Mouse (Mus musculus) cerebellum, postnatal 10 days (tissue): ENCODE data around the gene Fgd6.

Experiments used
- DNase-seq, 2 experiments: peaks; one replicate each; pipeline ENCODE4 v3.0.0; 2021; ENCODE audit warnings: mixed read lengths in 2 of 2

Fgd6 gene

DNA sequence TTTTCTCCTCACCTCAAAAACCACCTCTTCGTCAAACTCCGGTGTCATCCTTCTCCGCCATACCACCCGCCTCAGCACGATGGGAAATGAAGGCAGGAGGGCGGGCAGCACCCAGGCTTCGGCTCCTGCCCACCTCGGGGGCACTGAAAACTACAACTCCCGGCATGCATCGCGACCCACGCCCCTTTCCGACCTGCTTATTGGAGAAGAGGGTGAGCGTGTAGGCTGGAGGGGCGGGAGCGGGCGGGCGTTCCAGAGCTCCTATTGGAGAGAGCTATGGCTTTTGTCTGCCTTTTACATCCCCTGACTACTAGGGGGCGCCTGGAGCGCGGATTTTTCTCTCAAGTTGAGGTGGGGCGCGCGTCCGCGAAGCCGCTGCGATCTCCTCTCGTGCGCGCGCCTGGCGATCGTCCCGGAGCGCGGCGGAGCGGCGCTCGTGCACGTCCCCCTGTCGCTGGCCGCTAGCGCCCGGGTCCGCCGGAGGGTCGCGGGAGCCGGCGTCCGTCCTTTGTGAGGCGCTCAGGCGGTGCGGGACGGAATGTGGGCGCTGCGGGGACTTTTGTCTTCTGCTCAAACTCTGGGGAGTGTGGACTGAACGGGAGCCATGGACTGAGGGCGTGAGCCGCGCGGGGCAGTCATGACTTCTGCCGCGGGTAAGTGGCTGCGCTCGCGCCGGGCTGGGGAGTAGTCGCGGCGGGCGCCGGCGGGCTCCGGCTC is at the start of gene Fgd6, which contains the start of gene Vezt:
Gene Fgd6 (plus strand): TSS at position 344 of the 717 bp plus-strand sequence.
Gene Vezt (minus strand): TSS at position 160 of the 717 bp plus-strand sequence.
- peak; percentile 100 for DNase-seq

DNA sequence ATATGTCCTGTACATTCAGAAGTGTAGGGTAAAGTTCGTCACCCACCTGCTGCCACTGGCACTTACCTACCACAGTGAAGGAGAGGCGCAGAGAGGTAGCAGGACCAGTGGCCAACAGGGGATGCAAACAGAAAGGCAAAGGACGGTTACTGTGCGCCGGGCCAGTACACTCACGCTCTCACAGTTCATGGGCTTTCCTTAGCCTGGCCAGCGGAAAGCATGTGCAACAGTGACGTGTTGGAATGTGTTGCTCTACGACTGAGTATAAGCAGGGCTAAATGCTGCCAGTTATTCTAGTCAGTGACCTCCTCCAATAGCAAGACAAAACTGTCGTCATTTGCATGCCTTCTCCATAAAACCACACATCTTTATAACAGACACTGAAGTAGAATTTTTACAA is 41.7 kb upstream of the Fgd6 start:
- DNase-seq = no peak

DNA sequence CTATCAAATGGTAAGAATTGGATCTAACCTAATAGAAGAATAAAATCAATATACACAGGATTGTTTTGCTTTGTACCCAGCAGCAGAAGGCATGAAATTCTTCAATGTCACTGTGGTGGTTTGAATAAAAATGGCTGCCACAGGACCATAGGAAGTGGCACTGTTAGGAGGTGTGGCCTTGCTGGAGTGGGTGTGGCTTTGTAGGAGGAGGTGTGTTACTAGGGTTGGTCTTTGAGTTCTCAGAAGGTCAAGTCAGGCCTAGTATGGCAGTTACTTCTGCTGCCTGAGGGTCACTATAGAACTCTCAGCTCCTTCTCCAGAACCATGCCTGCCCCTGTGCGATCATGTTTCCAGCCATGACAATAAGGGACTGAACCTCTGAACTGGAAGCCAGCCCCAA is 40.7 kb upstream of the Fgd6 start:
- DNase-seq = no peak

DNA sequence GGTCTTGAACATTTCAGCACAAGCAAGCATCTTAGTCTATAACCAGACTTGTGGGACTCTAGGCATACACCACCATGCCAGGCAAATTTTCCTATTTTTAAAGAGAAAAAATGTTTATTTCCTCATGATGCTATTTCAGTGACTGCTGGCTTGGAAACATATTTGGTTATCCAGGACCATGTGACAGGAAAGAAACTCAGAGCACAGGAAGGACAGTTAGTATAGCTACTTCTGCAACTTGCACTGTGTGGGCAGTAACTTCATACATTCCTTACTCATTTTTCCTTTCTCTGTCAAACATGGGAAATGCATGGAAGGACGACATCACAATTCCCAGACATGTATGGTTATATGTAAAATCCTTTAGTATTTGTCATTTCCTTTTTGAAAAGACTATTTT is 36.4 kb upstream of the Fgd6 start:
- DNase-seq = no peak

DNA sequence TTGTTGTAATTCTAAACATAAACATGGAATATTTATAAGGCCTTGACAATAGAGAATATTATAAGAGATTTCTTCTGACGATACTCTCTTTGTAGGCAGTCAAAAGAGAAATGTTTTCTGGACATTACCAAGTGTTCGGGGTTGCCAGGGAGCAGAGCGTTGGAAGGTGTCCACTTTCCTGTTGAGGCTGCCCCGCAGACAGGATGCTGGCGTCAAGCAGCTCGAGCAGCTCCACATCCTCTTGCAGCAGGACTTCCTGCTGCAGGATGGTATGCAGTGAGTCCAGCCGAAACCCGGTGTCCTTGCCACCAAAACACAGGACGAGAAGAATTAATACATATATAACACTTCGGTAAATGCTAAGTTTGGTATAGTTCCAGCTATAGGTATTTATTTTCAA is 35.6 kb upstream of the Fgd6 start:
- DNase-seq = no peak

DNA sequence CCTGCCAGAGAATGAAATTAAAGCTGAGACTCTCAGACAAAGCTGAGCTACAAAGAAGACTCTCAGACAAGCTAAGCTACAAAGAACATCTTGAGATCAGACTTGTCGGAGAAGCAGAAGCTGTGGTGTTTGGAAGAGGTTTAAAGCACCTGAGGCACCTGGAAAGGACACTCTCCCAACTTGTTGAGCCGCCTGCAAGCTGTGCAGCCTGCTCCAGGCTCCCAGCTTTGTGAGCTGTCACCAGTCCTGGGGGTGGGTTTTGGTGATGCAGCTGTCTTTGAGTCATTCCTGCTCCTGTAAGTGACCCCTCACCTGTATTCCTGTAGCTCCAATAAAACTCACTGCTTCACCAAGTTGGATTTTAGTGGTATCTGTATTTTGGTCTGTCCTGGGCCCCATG is 27.4 kb upstream of the Fgd6 start:
- DNase-seq = no peak

DNA sequence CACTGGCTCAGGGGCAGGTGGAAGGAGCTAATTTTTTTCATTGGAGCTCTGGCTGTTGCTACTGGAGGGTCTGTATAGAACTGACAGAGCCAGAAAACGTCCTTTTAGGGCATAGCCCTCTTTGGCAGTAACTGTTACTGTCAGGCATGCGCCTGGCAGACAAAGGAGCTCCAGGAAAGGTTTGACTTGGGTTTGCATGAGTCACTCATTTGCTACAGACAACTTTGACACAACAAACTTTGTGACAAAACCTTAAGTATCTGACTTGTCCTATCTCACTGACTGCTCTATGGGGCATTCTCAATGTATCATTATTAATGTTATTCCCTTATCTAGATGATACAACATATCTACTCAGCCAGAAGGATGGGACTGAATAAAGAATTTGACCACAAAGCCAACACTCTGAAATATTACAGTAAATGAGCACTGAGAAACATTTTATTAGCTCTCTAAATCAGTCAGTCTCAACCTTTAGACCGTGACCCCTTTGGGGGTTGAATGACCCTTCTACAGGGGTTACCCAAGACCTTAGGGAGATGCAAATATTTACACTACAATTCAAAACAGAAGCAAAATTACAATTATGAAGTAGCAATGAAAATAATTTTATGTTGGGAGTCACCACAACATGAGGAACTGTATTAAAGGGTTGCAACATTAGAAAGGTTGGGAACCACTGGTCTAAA is 25.7 kb upstream of the Fgd6 start:
- no peak for DNase-seq

DNA sequence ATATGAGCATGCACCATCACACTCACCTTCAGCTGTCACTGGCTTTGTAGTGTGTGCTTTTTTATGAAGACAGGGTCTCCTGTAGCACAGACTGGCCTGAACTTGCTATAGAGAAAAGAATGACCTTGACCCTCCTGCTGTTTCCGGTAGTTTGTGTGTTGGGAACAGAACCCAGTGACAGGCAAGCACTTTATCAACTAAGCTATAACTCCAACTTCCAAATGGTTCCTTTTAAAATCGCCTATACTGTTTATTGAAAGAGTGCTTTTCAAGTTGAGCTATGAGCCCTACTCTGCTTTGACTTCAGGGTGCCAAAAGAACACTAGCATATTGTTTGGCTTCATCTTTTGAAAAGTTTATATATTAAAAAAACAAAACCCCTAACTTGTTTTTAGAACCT is 24.8 kb upstream of the Fgd6 start:
- DNase-seq = no peak

DNA sequence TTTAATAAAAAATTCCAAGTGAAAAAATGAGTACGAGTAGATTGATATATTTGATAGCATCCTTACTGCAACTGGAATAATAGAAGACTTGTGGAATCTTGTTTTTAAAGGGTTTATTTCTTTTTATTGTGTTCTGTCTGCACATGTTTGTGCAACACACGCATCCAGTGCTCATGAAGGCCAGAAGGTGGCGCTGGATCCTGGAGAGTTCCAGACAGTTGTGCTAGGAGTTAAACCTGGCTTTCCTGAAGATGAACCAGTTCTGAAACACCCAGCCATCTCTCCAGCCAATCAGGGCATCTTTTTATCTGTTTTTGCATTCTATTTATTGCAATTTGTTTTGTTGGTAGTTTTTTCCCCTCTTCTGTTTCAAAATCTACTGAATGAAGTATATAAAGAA is 22.6 kb upstream of the Fgd6 start:
- DNase-seq = peak; percentile 76 to 77

DNA sequence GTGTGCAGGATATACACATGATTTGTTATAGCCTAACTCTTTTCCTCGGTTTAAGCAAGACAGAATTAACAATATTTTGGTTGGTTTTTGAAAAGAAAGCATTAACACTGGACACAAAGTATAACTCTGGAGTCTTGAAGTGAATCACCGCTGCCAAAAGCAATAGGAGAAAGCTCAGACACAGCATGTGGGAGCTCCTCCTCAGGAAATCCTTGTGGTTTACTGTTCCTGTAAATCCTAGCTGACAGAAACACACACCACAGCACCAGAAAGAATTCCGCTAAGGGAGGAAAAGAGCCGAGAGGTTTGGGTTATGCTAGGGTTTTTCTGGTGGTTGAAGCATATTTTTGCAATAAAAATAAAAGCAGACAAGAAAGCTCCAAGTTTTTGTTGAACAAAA is 21.6 kb upstream of the Fgd6 start:
- DNase-seq = no peak

DNA sequence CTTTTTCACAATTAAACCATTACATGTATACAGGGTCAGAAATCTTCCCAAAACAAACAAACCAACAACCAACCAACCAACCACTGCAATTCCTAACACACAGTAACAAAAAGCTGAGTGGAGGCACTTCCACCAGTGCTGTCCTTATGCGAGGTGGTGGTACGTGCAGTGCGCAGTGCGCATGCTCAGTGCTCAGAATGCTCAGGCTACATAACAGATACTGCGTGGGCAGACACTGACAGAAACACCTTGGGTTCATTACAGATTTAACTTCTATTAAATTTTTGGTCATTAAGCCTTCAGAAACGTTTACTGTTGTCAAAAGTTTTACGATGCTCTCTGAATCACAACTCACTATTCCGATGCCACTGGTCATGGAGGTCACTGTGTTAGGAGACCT is 18.3 kb upstream of the Fgd6 start:
- DNase-seq = no peak

DNA sequence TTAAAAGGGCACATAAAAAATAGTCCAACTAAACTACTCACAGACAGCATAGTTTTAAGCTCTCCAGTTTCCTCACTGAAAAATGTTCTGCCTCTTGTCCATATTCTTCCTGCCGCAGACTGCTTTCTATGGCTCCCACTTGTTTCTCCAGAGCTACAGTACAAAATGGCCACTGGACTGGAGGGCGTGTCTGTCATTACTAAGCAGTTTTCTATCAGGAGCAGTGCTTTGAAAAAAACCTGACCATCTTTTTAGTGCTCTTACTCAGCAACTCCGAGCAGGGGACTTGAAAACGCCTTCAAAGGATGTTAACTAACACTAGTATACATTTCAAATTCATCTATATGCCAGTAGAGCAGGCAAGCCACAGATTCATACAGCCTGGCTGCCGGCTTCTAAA is 15.2 kb upstream of the Fgd6 start:
- no peak for DNase-seq

DNA sequence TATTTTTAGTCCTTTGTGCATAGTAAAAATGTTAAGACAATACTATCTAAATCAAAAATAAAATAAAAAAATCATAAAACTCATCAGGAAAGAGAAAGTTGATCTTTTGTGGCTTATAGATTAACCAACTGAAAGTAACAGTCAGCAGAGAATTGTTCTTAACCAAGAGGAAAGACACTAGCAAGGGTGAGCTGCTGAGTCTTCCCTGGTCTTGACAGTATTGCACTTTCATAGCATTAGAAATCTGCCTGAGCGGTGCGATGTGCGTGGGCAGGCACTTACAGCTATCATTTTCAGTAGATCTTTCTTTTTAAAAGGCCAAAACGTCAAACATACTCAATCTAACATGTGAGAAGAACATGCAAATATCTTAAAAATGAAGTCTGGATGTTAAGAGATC is 14.7 kb upstream of the Fgd6 start:
- DNase-seq = no peak

DNA sequence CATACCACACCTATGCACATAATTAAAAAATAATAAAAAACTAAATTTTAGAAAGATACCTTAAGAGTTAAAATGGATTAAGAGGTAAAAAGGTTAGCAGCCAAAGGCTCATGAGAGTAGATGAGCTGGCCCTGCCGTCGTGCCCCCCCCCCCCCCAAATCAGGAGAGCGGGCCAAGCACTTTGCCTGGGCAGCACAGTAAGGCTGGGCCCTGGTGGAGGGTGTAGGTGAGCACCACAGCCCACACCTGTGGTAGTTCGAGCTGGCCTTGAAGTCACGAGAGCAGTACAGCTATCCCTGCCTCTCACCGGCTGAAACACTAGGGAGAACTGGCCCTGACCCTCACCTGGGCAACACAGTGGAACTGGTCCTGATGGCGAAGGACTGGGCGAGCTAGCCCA is 10.7 kb upstream of the Fgd6 start:
- no peak for DNase-seq

DNA sequence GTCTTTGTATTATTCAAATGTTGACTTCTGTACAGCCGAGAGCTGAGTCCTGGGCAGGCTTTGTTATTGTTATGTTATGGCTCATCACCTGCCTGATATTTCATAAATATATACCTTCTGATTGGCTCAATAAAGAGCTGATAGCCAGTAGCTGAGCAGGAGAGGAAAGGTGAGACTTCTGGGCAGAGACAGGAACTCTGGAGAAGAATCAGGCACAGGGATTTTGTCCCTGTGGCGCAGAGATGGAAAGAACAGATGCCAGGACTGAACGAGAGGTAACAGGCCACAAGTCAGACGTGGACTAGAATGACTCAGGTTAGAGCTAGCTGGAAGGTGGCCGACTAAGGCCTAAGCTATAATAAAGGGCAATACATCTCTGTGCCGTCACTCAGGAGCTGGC is 7.3 kb upstream of the Fgd6 start:
- DNase-seq = no peak

DNA sequence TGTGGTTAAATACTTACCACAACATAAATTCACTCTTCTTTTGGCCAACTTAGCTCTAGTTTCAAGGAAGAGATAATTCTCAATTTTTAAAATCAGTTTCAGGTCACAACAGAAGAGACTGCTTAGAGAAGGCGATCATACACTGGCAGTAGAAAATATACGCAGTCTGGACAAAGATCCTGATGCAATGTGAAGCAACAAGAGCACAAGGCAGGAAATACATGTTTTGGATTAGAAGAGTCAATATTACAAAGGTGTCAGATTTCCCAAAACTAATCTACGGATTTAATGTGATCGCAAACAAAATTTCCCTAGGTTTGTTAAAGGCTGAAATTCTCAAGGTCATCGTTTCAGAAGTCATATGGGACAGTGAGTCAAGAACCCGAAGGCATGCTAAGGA is 4.6 kb upstream of the Fgd6 start:
- no peak for DNase-seq

DNA sequence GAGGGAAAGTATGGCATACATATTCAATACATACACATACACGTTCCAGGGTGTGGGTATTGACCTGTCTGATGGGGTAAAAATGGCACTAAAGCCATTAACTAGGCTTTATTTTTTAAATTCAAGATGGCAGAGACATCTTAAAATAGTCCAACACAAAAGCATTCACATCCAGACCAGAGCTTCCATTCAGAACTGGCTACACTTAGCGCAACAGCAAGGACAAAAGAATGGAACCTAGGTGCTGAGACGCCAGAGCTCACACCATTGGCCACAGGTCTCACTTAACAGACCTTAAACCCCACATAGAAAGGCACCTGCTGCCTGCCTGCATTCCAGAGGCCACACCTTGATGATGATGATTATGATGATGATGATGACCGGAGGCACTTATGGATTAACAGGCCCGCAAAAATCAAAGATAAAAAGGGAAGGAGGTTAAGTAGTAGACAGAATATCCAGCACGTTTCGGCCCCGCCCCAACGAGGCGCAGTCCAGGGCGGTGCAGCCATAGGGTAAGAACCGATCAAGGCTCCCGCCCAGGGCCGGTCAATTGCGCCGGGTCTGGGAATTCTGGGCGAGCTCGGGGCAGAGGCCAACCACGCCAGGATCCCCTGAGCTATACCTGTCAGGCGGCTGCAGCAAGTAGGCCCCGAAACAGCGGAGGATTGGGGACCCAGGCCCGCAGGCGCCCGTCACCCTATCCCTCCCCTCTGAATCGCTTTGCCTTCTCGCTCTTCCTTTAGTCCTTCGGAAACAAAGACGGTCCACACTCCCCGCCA is 734 bp upstream of the Fgd6 start:
- DNase-seq = peak; percentile 77 to 83

DNA sequence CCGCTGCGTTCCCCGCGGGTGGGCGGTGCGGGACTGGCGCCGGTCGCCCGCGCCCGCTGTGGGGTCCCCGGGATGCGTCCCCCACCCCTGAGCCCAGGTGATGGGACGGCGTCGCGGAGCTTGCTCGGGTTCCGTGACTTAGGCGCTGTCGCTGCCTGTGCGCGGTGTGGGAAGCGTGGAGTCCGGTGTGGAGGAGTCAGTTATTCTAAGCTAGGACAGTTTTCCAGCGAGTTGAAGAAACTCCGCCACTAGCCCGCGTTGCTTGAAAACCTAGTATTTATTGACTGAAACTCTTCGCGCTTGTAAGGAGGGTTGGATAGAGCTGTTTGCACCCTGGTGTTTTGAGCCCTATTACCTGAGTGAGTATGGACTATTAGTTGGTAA is 566 bp downstream of the Fgd6 start:
- no peak for DNase-seq

DNA sequence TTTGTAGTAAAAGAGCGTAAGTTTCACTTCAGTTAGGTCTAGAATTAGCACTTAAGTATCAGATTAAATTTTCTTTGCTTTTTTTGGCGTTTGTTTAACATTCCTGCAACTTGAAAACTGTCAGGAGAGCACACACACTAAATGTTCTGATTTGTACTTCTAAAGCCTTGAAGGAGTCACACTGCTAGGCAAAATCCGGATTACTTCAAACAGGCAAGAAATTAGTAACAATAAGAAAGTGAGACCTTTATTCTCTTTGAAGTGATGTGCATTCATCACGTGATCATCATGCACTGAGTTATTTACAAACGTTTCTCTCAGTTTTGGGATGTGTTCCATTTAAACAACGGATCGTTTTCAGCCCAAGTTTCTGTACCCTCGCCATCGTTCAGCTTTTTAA is 1.4 kb downstream of the Fgd6 start:
- no peak for DNase-seq

DNA sequence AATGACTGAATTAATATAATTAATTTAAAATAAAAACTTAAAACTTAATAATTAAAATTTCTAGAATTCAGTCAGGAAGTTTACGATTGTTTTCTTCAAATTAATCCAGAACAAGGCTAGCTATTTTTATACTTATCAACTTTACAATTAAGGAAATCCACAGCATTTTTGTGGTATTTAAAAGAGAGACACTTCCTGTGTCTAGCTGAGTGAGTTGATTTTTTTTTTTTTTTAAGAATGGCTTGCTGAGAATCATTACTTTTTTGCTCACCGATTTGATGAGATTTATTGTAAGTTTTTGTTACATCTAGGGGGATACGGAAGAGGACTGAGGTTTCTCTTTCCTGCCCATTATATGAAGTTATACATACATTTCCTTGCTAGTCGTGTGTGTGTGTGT is 1.8 kb downstream of the Fgd6 start:
- no peak for DNase-seq

DNA sequence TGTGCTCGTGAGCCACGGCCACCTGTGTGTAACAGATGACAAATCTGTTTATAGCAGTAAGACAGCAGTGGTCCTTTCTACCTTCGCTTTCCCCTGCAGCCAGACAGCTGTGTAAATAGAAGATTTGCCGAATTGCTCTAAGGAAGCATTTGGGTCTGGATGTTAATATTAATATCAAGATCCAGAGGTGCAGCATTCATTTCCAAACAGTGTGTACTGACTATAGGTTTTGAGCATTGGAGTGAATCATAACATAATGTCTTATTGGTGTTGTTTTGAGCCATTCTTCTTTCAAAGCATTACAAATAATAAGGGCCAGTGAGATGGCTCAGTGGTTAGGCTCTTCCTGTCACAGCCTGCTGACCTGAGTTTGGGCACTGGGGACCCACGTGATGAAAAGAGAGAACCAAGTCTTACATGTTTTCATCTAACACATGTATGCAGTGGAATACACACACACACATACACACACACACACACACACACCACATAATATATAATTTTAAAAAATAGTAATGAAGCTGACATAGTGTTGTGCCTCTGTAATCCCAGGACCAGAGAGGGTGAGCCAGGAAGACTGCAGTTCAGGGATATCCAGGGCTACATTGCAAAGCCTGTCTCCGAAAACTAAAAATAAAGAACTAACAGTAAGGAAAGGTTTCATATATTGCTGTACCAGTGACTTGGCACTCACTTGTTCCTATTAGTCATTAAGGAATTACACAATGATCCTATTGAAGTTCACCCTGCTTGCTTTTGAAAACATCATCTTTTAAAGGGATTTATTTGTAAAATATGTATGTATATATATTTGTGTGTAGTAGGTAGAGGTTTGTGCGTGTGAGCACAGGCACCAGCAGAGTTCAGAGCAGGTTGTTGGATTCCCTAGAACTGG is 2.8 kb downstream of the Fgd6 start:
- no peak for DNase-seq

DNA sequence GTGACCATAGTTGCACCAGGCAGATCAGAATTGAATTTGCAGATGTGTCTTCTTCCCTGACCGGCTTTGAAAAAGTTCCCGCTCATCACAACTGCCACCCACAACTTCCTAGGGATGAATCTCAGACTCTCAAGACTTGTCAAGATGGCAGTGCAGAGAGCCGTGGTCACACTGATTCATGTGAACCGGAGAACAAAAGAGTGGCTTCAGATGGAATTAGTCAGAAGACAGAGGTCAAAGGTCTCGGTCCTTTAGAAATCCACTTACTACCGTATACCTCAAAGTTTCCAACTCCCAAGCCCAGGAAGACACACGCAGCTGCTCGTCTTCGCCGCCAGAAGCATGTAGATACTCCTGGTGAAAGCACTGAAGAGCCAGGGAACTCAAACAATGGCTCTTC is 8.1 kb downstream of the Fgd6 start:
- DNase-seq = no peak

DNA sequence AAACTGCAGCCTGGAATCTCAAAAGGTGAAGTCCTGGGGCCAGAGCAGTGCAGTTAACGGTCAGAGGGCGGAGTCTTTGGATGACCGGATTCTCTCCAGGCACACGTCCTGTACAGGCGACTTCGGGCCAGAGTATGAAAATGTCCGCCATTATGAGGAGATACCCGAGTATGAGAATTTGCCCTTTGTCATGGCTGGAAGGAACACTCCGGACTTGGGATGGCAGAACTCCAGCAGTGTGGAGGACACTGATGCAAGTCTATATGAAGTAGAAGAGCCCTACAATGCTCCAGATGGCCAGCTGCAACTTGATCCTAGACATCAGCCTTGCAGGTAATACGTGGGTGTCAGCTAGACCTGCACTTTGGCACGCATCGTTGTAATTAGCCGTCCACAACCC is 9.5 kb downstream of the Fgd6 start:
- DNase-seq = no peak
